In the genomic region with DNA sequence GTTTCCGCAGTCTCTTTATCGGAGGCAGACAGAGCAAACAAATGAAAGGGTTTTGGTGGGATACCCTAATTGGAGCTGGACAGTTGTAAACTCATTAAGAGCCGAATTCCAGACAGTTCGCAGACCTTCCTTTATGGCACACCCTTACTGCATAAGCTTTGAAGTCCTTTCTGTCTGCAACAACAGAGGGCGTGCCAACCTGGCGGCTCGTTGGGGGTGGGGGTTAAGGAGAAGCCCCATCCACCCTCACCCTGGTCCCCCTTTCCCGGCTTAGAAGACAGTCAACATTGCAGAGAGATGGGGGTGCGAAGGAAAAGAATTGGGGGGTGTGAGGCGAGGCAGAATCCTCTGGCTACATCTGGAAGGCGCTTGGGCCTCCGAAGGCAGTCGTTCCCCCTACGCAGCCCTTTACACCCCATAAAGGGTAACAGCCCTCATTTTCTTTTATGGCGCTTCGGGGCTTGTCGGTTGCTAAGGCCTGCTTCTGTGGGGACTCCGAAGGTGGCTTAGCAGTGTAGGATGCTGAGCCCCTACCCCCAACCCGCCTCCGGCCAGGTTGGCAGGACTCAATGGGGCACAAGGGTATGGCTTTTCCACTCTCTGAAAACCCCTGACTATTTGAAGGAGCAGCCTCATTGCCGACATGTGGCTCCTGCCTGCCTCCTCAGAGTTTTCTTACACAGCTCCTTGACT, we compare ENCODE assay signal across 8 mouse cellular contexts. TPM values are rescaled to one million over a fixed set of nuclear protein-coding genes. Genes with fewer than 3 reads are reported as not detected.
DNase-seq lines count a peak whose midpoint lies in the region; ATAC-seq lines count a peak whose summit lies in the region.

No protein-coding gene starts in this region.

- 2% methylated on average over 21 of the region's 21 CpGs for WGBS in limb, embryonic 15.5 days

- peaks cover 43% of the 10 kb centered on the region for H3K4me1 ChIP-seq in limb, embryonic 15.5 days

- no peaks in the 10 kb centered on the region for H3K36me3 ChIP-seq in limb, embryonic 15.5 days

- peak overlapping the region; percentile 86 for H3K4me2 ChIP-seq in limb, embryonic 15.5 days

- H3K4me3 ChIP-seq in limb, embryonic 15.5 days: peak overlapping the region; percentile 68

- H3K9me3 ChIP-seq in limb, embryonic 15.5 days: no peaks in the 10 kb centered on the region

- H3K27me3 ChIP-seq in limb, embryonic 15.5 days: peaks cover 12% of the 10 kb centered on the region

- peak overlapping the region; percentile 95 for H3K27ac ChIP-seq in limb, embryonic 15.5 days

- peak overlapping the region; percentile 66; the same call in 1 of the 2 replicates for H3K9ac ChIP-seq in limb, embryonic 15.5 days

- DNase-seq in cerebellum, postnatal 10 days: peak; percentile 25 to 29
- no peak for DNase-seq in cerebellum, adult 9-10 months
- peak; percentile 51 for DNase-seq in urinary bladder, postnatal 25 days (ENCODE audit: low spot score)
- no peak for DNase-seq in urinary bladder, postnatal 10 days (ENCODE audit: low spot score)
- peak; percentile 50 for DNase-seq in testis, postnatal 10 days (ENCODE audit: low spot score)
- DNase-seq in right cerebral cortex, postnatal 4 days: no peak
- no peak for DNase-seq in cerebellum, adult 18-20 months

- ATAC-seq in limb, embryonic 15.5 days (ENCODE audit: insufficient number of reproducible peaks, low FRiP score, low TSS enrichment, low read depth): peak; percentile 63

RNA-seq across cellular contexts. Expression of a gene that starts 0.5 kb away (rescaled TPM):
- 12.0 and 12.9 TPM in 2 replicates for polyA plus RNA-seq in limb, embryonic 15.5 days (2015; fragmentation: Nextera tagmentation; extraction: Ambion mirVana)

RNA-seq across cellular contexts. Expression of a gene that starts 8.8 kb away (rescaled TPM):
- polyA plus RNA-seq in limb, embryonic 15.5 days (2015; fragmentation: Nextera tagmentation; extraction: Ambion mirVana): 30.8 and 34.0 TPM in 2 replicates

RNA-seq across cellular contexts. Expression of a gene that starts 9.0 kb away (rescaled TPM):
- 0.70 TPM in 1 of 2 replicates, not detected in the other for polyA plus RNA-seq in limb, embryonic 15.5 days (2015; fragmentation: Nextera tagmentation; extraction: Ambion mirVana)

RNA-seq across cellular contexts. Expression of a gene that starts 9.0 kb away (rescaled TPM):
- polyA plus RNA-seq in limb, embryonic 15.5 days (2015; fragmentation: Nextera tagmentation; extraction: Ambion mirVana): 2.2 and 2.5 TPM in 2 replicates

RNA-seq across cellular contexts. Expression of a gene that starts 13.6 kb away (rescaled TPM):
- 0.41 and 1.1 TPM in 2 replicates for polyA plus RNA-seq in limb, embryonic 15.5 days (2015; fragmentation: Nextera tagmentation; extraction: Ambion mirVana)

Comparison
In these comparisons a context has a peak if more than half of its experiments do, and no peak if none do; other contexts are left out.
1. DNase-seq: peak in cerebellum, postnatal 10 days (2 of 2), urinary bladder, postnatal 25 days (single experiment) and testis, postnatal 10 days (single experiment); none in cerebellum, adult 9-10 months (single experiment), urinary bladder, postnatal 10 days (single experiment), right cerebral cortex, postnatal 4 days (single experiment) and cerebellum, adult 18-20 months (0 of 2).